Comparison of ENCODE assay signal across 18 mouse cellular contexts in the genomic region with DNA sequence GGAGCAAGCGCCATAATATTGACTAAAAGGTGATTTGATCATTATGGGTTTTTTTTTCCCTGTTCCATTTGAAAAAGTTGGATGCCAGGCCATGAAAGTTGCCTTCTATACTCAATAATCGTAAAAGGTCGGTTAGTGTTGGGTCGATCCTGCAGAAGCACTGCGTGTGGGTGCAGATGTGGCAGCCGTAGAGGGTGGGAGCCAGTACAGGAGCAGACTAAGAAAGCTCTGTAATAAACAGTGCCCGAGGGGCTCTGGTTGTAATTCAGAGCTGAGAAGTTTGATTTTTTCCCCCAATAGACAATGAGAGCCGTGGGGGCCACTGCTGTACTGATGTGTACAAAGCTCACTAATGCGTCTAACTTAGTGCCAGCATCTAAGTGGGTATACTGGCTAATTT.
"Had no signal": no experiment of that assay in that cellular context is flagged by ENCODE, and none has a peak within 500 bp of the region (broad histone marks: within the 10 kb centered on the region; RNA-seq: fewer than 3 reads in every experiment).

No protein-coding gene starts in this region.

- H3K4me3 ChIP-seq: liver, embryonic 15.5 days; lung, embryonic 15.5 days; megakaryocyte, embryonic 14.5 days; midbrain, embryonic 12.5 days; midbrain, embryonic 15.5 days; neural tube, embryonic 12.5 days; stomach, embryonic 15.5 days had no signal

- H3K9ac ChIP-seq: liver, embryonic 15.5 days; liver, postnatal 0 days; lung, embryonic 15.5 days; midbrain, embryonic 12.5 days; midbrain, embryonic 15.5 days; neural tube, embryonic 12.5 days; stomach, embryonic 15.5 days had no signal

- H3K9me3 ChIP-seq: liver, embryonic 15.5 days; lung, embryonic 15.5 days; midbrain, embryonic 12.5 days; midbrain, embryonic 15.5 days; neural tube, embryonic 12.5 days; stomach, embryonic 15.5 days had no signal

- H3K4me2 ChIP-seq: liver, embryonic 15.5 days; lung, embryonic 15.5 days; midbrain, embryonic 12.5 days; midbrain, embryonic 15.5 days; neural tube, embryonic 12.5 days; stomach, embryonic 15.5 days had no signal

- DNase-seq: liver, postnatal 0 days; lung, adult 2 months; lung, postnatal 14 days; lung, postnatal 36 days; right cerebral cortex, postnatal 14 days; thymus, adult 2 months; thymus, postnatal 25 days; thymus, postnatal 4 days had no signal

- H3K36me3 ChIP-seq: liver, embryonic 15.5 days; lung, embryonic 15.5 days; midbrain, embryonic 12.5 days; midbrain, embryonic 15.5 days; neural tube, embryonic 12.5 days; stomach, embryonic 15.5 days had no signal

- ATAC-seq: liver, postnatal 0 days; lung, postnatal 0 days; midbrain, embryonic 15.5 days had no signal

- H3K27me3 ChIP-seq: liver, embryonic 15.5 days; lung, embryonic 15.5 days; midbrain, embryonic 15.5 days; neural tube, embryonic 12.5 days; stomach, embryonic 15.5 days had no signal

- H3K27ac ChIP-seq: liver, embryonic 15.5 days; lung, embryonic 15.5 days; macrophage; midbrain, embryonic 12.5 days; neural tube, embryonic 12.5 days; stomach, embryonic 15.5 days; stomach, postnatal 0 days had no signal

- H3K4me1 ChIP-seq: liver, embryonic 15.5 days; lung, embryonic 15.5 days; neural tube, embryonic 12.5 days; stomach, embryonic 15.5 days had no signal
